Mouse (Mus musculus) neural tube, embryonic 11.5 days (tissue): ENCODE measurements around the gene Irf7. TPM values are rescaled to one million over a fixed set of nuclear protein-coding genes. Genes with fewer than 3 reads are reported as not detected.
A peak's percentile ranks its signal among the peaks of the same experiment; 100 is the strongest.
"Not testable (repeated sequence)": the region's sequence is repeated elsewhere in the genome, so short reads cannot be mapped to it uniquely, and the experiment has no call there.

Source experiments
- ATAC-seq: fragments of 200-750 bp; cut with Nextera tagmentation; 2 replicates; pipeline ENCODE4 v1.8.0; 2017; ENCODE audit warnings: moderate number of reproducible peaks, mild to moderate bottlenecking, moderate TSS enrichment, moderate library complexity; ENCODE audit not compliant: insufficient read depth, low FRiP score, low TSS enrichment
- DNase-seq: peaks from one replicate; pipeline ENCODE4 v3.0.0-alpha.2; 2015; ENCODE audit warnings: low spot score
- H3K27ac ChIP-seq: fragments of 300-500 bp; sonication (generic); 2 replicates; pipeline ENCODE4 v1.5.1; 2014; ENCODE audit warnings: low read depth, mild to moderate bottlenecking, low read length
- H3K27me3 ChIP-seq: fragments of 300-500 bp; sonication (generic); 2 replicates; pipeline ENCODE4 v1.6.1; 2014; ENCODE audit warnings: mild to moderate bottlenecking, low read length, mixed read lengths; ENCODE audit not compliant: control insufficient read depth, insufficient read depth
- H3K36me3 ChIP-seq: fragments of 300-500 bp; sonication (generic); 2 replicates; pipeline ENCODE4 v1.6.1; 2014; ENCODE audit warnings: mild to moderate bottlenecking, low read length, moderate library complexity, mixed read lengths; ENCODE audit not compliant: control insufficient read depth, insufficient read depth
- H3K4me1 ChIP-seq: fragments of 300-500 bp; sonication (generic); 2 replicates; pipeline ENCODE4 v1.6.1; 2014; ENCODE audit warnings: low read length, mixed read lengths; ENCODE audit not compliant: control insufficient read depth, insufficient read depth
- H3K4me2 ChIP-seq: fragments of 300-500 bp; sonication (generic); 2 replicates; pipeline ENCODE4 v1.6.1; 2014; ENCODE audit warnings: low read depth, mild to moderate bottlenecking, moderate library complexity
- H3K4me3 ChIP-seq: fragments of 300-500 bp; sonication (generic); 2 replicates; pipeline ENCODE4 v1.5.1; 2014; ENCODE audit warnings: low read depth, low read length
- H3K9ac ChIP-seq: fragments of 300-500 bp; sonication (generic); 2 replicates; pipeline ENCODE4 v1.6.1; 2014; ENCODE audit warnings: mild to moderate bottlenecking, low read length
- H3K9me3 ChIP-seq: fragments of 300-500 bp; sonication (generic); 2 replicates; pipeline ENCODE4 v1.6.1; 2016; ENCODE audit warnings: low read length; ENCODE audit not compliant: control insufficient read depth
- WGBS: fragments of 180-500 bp; shearing (Covaris S2); extraction: QIAGEN DNeasy Blood & Tissue Kit; methylation state at CpG from one replicate; pipeline ENCODE4 v1.1.7; 2014; 5-methylcytosine and 5-hydroxymethylcytosine counted together
- polyA plus RNA-seq: library from polyadenylated mRNA; unstranded; fragments of >200 nt; fragmentation: Nextera tagmentation; extraction: Ambion mirVana; gene quantifications from 2 replicates; pipeline ENCODE4 v1.2.1, GENCODE M21; 2014

Gene Irf7
- polyA plus RNA-seq, 1 experiment from 2014 or later, result 0.56 TPM

DNA sequence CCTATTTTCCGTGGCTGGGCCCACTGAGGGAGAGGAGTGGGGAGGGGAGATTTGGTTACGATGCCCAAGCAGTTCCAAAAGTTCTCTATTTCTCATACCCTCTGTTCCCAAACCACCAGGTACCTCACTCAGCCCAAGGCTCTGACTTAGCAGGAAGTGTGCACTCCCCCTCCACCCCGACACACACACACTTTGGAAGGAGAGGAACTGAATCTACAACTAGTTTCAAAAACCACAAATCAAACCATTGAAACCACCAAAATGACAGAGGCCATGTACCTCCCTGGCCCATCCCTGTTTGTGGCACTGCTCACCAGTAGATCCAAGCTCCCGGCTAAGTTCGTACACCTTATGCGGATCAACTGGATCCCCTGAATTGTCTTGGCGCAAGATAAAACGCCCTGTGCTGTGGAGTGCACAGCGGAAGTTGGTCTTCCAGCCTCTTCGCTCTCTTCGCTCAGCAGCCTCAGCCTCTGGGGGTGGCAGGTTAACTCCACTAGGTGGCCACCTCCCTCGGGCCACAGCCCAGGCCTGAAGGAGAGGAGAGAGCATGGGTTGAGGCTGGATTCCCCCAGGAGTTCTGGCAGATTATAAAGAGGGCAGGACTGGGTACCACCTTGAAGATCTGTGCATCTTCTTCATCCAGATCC lies 1.4 kb downstream of the Irf7 start:
- no peaks in the 10 kb centered on the region for H3K9me3 ChIP-seq
- H3K4me3 ChIP-seq, result no peak overlapping the region
- ATAC-seq (peak; percentile 61; the same call in 1 of the 2 replicates), DNase-seq (peak; percentile 56)
- no peak overlapping the region for H3K27ac ChIP-seq
- peaks cover 27% of the 10 kb centered on the region for H3K36me3 ChIP-seq
- H3K9ac ChIP-seq, result no peak overlapping the region; the same call in 1 of the 2 replicates
- no peak overlapping the region for H3K4me2 ChIP-seq
- H3K27me3 ChIP-seq, result no peaks in the 10 kb centered on the region
- H3K4me1 ChIP-seq, result peaks cover 10% of the 10 kb centered on the region; the same call in 1 of the 2 replicates
- 42% methylated on average over 12 of the region's 12 CpGs for WGBS

DNA sequence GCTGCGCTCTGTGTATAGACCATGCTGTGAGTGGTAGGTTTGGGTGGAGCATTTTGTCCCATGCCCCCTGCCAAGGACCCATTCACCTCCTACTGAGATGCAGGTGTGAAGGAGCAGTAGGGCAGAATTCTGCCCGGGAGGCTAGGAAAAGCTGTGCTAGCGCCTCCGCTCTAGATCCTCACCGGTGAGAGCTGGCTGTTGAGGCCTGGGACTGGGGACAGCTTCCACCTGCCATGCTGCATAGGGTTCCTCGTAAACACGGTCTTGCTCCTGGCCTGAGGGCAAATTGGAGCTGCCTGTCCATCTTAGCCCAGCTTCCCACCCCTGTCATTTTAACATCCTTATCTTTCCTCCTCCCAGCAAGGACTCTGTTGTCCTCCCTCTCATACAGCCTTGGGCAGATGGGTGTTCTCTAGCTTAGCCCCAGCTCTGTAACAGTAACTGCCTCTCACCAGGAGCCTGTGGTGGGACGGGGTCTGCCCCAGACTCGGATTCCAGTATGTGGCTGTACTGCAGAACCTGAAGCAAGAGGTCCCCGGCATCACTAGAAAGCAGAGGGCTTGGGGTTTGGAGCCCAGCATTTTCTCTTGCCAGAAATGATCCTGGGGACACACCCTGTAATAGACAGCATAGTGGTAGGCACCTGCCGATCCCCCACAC lies 2.1 kb downstream of the Irf7 start:
- Histone ChIP-seq H3K4me2 (no peak overlapping the region), H3K27ac (no peak overlapping the region), H3K27me3 (no peaks in the 10 kb centered on the region), H3K9me3 (no peaks in the 10 kb centered on the region), H3K36me3 (peaks cover 30% of the 10 kb centered on the region), H3K9ac (no peak overlapping the region), H3K4me1 (peaks cover 10% of the 10 kb centered on the region; the same call in 1 of the 2 replicates), H3K4me3 (no peak overlapping the region)
- 70% methylated on average over 11 of the region's 11 CpGs for WGBS
- ATAC-seq, result no peak
- no peak for DNase-seq

DNA sequence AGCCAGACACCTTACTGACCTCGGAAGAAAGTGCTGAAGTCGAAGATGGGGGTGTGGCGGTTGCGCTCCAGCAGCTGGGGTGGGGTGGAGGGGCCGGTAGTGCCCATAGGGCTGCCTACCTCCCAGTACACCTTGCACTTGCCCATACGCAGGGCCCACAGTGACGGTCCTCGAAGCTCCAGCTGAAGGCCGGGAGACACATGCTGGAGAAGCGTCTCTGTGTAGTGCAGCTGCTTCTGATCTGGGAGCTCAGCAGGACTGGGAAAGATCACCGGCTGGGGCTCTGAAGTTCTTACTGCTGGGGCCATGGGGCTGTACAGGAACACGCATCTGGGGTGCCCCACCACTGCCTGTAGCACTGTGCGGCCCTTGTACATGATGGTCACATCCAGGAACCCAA lies 2.6 kb downstream of the Irf7 start:
- WGBS, result 85% methylated on average over 13 of the region's 13 CpGs

DNA sequence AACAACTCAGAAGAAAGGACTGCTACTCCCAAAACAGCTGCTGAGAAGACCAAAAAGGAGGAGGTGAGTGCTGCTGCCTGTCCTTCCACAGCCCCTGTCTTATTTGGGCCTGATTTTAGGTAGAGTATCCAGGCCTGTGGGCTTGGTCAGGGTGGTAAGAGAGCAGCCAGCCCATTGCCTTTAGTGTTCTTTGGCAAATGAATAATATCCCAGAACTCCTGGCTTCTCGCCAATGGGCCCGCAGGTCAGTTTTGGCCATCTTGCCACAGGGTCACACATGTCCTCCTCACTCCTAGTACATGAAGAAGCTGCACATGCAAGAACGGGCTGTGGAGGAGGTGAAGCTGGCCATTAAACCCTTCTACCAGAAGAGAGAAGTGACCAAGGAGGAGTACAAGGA lies 4.8 kb downstream of the Irf7 start:
- Histone ChIP-seq H3K27ac (no peak overlapping the region), H3K4me2 (no peak overlapping the region), H3K27me3 (no peaks in the 10 kb centered on the region), H3K4me3 (no peak overlapping the region), H3K9ac (no peak overlapping the region), H3K9me3 (no peaks in the 10 kb centered on the region), H3K36me3 (peaks cover 51% of the 10 kb centered on the region), H3K4me1 (peaks cover 10% of the 10 kb centered on the region; the same call in 1 of the 2 replicates)
- no peak for DNase-seq
- no peak for ATAC-seq
- 93% methylated on average over 3 of the region's 3 CpGs for WGBS

More for the DNA sequence above, 2.6 kb downstream of the Irf7 start:
- H3K4me2 ChIP-seq, result no peak overlapping the region
- DNase-seq (no peak), ATAC-seq (no peak)
- no peak overlapping the region for H3K4me3 ChIP-seq
- H3K9me3 ChIP-seq, result no peaks in the 10 kb centered on the region
- peaks cover 34% of the 10 kb centered on the region for H3K36me3 ChIP-seq
- no peak overlapping the region for H3K9ac ChIP-seq
- peaks cover 10% of the 10 kb centered on the region; the same call in 1 of the 2 replicates for H3K4me1 ChIP-seq
- no peak overlapping the region for H3K27ac ChIP-seq
- no peaks in the 10 kb centered on the region for H3K27me3 ChIP-seq

DNA sequence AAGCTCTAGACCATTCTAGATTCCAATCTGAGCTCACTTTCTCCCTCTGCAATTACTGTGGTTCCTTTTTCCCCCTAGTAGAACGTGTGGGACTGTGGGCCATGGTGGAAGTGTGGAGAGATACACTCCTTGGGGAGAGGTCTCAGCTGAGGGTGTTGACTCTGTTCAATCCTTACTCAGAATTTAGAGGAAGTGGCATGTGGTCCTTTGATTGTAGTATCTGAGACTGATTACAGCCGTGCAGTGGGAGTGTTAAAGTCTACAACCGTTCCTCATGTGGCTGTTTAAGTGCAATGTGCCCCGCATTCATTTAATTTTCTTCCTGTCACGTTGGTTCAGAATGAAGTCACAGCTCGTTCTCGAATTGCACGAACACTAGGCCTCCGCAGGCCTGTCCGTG lies 10.1 kb downstream of the Irf7 start:
- Histone ChIP-seq H3K4me2 (no peak overlapping the region), H3K4me3 (no peak overlapping the region), H3K27ac (no peak overlapping the region), H3K9me3 (no peaks in the 10 kb centered on the region), H3K27me3 (no peaks in the 10 kb centered on the region), H3K4me1 (no peaks in the 10 kb centered on the region), H3K36me3 (peaks cover 47% of the 10 kb centered on the region), H3K9ac (no peak overlapping the region)
- WGBS, result 94% methylated on average over 10 of the region's 10 CpGs
- DNase-seq, result peak; percentile 8
- ATAC-seq, result no peak

DNA sequence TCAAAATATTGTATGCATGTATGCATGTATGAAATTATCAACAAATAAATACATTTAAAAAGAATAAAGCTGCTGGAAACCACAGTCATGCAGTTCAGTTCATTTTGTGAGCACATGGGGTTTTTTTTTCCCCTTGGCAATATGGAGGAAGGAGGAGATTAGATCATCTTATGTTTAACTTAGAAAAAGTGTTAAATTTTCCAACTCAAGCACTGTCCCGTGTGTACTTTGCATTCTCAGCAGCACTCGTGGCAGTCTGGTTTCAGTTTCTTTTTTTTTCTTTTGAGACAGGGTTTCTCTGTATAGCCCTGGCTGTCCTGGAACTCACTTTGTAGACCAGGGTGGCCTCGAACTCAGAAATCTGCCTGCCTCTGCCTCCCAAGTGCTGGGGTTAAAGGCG lies 15.8 kb downstream of the Irf7 start:
- H3K4me2 ChIP-seq, H3K9ac ChIP-seq, ATAC-seq, H3K27ac ChIP-seq, H3K4me1 ChIP-seq, DNase-seq, H3K9me3 ChIP-seq, H3K4me3 ChIP-seq, H3K27me3 ChIP-seq: not testable (repeated sequence)
- peaks cover 18% of the 10 kb centered on the region for H3K36me3 ChIP-seq
- 93% methylated on average over 4 of the region's 4 CpGs for WGBS

DNA sequence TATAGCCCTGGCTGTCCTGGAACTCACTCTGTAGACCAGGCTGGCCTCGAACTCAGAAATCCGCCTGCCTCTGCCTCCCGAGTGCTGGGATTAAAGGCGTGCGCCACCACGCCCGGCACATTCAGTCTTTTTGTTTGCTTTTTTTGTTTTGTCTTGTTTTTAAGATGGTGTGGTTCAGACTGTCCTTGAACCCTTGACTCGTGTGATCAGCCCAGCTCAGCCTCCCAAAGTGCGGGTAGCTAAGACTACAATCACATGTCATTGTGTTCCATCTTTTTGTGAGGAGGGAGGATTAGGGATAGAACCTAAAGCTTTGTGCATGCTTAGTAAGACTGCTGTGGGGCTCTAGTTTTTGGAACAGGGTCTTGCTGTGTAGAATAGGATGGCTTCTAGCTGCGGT lies 34.7 kb downstream of the Irf7 start:
- no peak overlapping the region for H3K4me3 ChIP-seq
- H3K9me3 ChIP-seq, result no peaks in the 10 kb centered on the region
- no peak overlapping the region for H3K27ac ChIP-seq
- peaks cover 7% of the 10 kb centered on the region for H3K4me1 ChIP-seq
- no peak overlapping the region for H3K9ac ChIP-seq
- ATAC-seq, result no peak
- DNase-seq, result no peak
- no peaks in the 10 kb centered on the region for H3K27me3 ChIP-seq
- peaks cover 19% of the 10 kb centered on the region for H3K36me3 ChIP-seq
- H3K4me2 ChIP-seq, result no peak overlapping the region
- 92% methylated on average over 9 of the region's 10 CpGs for WGBS

DNA sequence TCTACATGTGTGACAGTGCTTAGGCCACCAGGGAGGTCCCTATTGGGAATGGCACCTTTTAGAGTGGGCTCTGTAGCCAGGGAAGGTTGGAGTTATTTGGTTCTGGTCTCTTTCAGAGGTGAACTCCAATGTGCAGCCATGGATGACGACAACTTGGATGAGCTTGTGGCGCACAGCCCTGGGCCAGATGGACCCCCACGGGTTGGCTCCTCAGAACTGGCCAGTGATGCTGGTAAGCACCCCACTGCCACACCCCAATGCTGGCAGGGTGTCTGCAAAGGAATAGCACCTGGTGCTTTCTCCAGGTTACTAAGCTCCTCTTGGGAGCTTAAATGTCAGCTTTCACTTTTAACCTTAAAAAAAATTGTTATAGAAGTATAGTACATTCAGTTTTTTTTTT lies 35.2 kb downstream of the Irf7 start:
- Histone ChIP-seq H3K27ac (no peak overlapping the region), H3K36me3 (peaks cover 19% of the 10 kb centered on the region), H3K4me2 (no peak overlapping the region), H3K9ac (no peak overlapping the region), H3K9me3 (no peaks in the 10 kb centered on the region), H3K4me1 (peaks cover 7% of the 10 kb centered on the region), H3K27me3 (no peaks in the 10 kb centered on the region), H3K4me3 (no peak overlapping the region)
- DNase-seq (peak; percentile 1), ATAC-seq (no peak)
- 90% methylated on average over 3 of the region's 3 CpGs for WGBS

DNA sequence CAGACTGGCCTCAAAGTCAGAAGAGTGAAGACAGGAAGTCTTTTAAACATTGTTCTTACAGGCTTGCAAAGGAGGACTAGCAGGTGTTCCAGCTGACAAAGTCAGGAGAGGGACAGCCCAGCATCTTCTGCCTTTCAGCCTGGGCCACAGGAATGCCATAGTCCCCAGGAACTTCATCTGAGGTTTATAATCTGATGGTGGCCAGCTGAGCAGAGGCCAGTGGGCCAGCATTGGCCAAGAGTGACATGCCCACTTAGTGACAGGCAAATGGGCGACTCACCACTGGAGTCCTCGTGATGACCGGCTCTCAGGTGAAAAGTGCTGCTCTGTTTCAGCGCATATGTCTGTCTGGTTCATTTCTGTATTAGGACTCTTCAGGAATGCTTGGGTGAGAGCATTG lies 35.7 kb downstream of the Irf7 start:
- H3K9ac ChIP-seq, result no peak overlapping the region
- DNase-seq (no peak), ATAC-seq (no peak)
- H3K9me3 ChIP-seq, result no peaks in the 10 kb centered on the region
- H3K4me2 ChIP-seq, result no peak overlapping the region
- peaks cover 7% of the 10 kb centered on the region for H3K4me1 ChIP-seq
- H3K36me3 ChIP-seq, result peaks cover 16% of the 10 kb centered on the region
- WGBS, result 84% methylated on average over 4 of the region's 4 CpGs
- no peak overlapping the region for H3K4me3 ChIP-seq
- H3K27me3 ChIP-seq, result no peaks in the 10 kb centered on the region
- no peak overlapping the region for H3K27ac ChIP-seq
